Mouse (Mus musculus) spleen, adult 2 months (tissue): ENCODE measurements around the gene Minpp1.

Experiments used
- CTCF ChIP-seq: fragments of 200-500 bp; IDR thresholded peaks from 2 replicates; pipeline ENCODE4 v1.5.1; 2011; ENCODE audit warnings: mild to moderate bottlenecking, inconsistent platforms; ENCODE audit not compliant: insufficient read depth, insufficient read length, insufficient replicate concordance; ENCODE audit errors: extremely low read depth
- POLR2A ChIP-seq: fragments of 200-500 bp; IDR thresholded peaks from 2 replicates; pipeline ENCODE4 v1.6.1; 2011; ENCODE audit warnings: low read depth, low read length, inconsistent platforms

GRCm38 (mm10) chr19:32492981-32493380 is 7.4 kb downstream of the Minpp1 start:
- no peak for TF ChIP-seq CTCF
- no peak for TF ChIP-seq POLR2A
